Mouse (Mus musculus) heart, embryonic 16.5 days (tissue): ENCODE data around the gene Mybl2. TPM values are rescaled to one million over a fixed set of nuclear protein-coding genes. Genes with fewer than 3 reads are reported as not detected.

ENCODE experiments used
- ATAC-seq: fragments of 200-750 bp; cut with Nextera tagmentation; replicated peaks from 2 replicates; pipeline ENCODE4 v1.8.0; 2017; ENCODE audit warnings: moderate number of reproducible peaks; ENCODE audit not compliant: insufficient read depth, low FRiP score; ENCODE audit errors: extremely low read depth
- H3K27ac ChIP-seq: fragments of 300-500 bp; sonication (generic); 2 replicates; pipeline ENCODE4 v1.5.1; 2014; ENCODE audit warnings: mild to moderate bottlenecking, low read length, control low read depth, moderate library complexity
- H3K27me3 ChIP-seq: fragments of 300-500 bp; sonication (generic); 2 replicates; pipeline ENCODE4 v1.6.1; 2014; ENCODE audit warnings: low read length, mixed read lengths; ENCODE audit not compliant: control insufficient read depth, insufficient read depth
- H3K36me3 ChIP-seq: fragments of 300-500 bp; sonication (generic); 2 replicates; pipeline ENCODE4 v1.6.1; 2014; ENCODE audit not compliant: control insufficient read depth, insufficient read depth
- H3K4me1 ChIP-seq: fragments of 300-500 bp; sonication (generic); 2 replicates; pipeline ENCODE4 v1.6.1; 2014; ENCODE audit warnings: low read length, mixed read lengths; ENCODE audit not compliant: control insufficient read depth, insufficient read depth
- H3K4me2 ChIP-seq: fragments of 300-500 bp; sonication (generic); 2 replicates; pipeline ENCODE4 v1.6.1; 2014; ENCODE audit warnings: low read depth, mild to moderate bottlenecking, control low read depth, low read length
- H3K4me3 ChIP-seq: fragments of 300-500 bp; sonication (generic); 2 replicates; pipeline ENCODE4 v1.5.1; 2014; ENCODE audit warnings: mild to moderate bottlenecking, control low read depth, low read length
- H3K9ac ChIP-seq: fragments of 300-500 bp; sonication (generic); 2 replicates; pipeline ENCODE4 v1.6.1; 2014; ENCODE audit warnings: low read length, control low read depth
- H3K9me3 ChIP-seq: fragments of 300-500 bp; sonication (generic); replicated peaks from 2 replicates; pipeline ENCODE4 v1.6.1; 2016; ENCODE audit warnings: low read length; ENCODE audit not compliant: control insufficient read depth
- WGBS: fragments of 180-500 bp; shearing (Covaris S2); extraction: QIAGEN DNeasy Blood & Tissue Kit; methylation state at CpG from one replicate; pipeline ENCODE4 v1.1.7; 2014; 5-methylcytosine and 5-hydroxymethylcytosine counted together
- polyA plus RNA-seq: library from polyadenylated mRNA; unstranded; fragments of >200 nt; fragmentation: Nextera tagmentation; extraction: Ambion mirVana; gene quantifications from 2 replicates; pipeline ENCODE4 v1.2.1, GENCODE M21; 2015

Mybl2 gene
- polyA plus RNA-seq, 1 experiment from 2014 or later: 16.3 TPM

DNA sequence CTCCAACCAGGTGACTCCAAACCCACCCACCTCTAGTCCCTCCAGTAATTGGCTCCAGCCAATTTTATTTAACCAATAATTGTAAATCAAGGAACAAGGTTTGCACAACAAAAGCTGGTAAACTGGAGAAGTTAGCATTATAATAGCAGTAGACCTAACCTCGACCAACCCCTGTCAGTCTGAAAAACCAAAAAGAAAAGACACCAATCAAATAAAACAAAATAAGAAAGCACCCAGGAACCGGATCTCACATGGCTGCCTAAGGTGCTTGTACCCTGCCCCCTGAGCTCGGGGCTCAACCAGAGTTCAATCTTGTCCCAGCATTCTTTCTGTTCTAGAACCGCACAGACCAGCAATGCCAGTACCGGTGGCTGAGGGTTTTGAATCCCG lies 7.6 kb downstream of the Mybl2 start:
- ATAC-seq: no peak
- WGBS: 87% methylated on average over 6 of the region's 6 CpGs
- Histone ChIP-seq H3K27me3 (no peaks in the 10 kb centered on the region), H3K9me3 (no peaks in the 10 kb centered on the region), H3K9ac (no peak overlapping the region), H3K4me2 (no peak overlapping the region), H3K36me3 (no peaks in the 10 kb centered on the region), H3K27ac (no peak overlapping the region), H3K4me3 (no peak overlapping the region), H3K4me1 (no peaks in the 10 kb centered on the region)

DNA sequence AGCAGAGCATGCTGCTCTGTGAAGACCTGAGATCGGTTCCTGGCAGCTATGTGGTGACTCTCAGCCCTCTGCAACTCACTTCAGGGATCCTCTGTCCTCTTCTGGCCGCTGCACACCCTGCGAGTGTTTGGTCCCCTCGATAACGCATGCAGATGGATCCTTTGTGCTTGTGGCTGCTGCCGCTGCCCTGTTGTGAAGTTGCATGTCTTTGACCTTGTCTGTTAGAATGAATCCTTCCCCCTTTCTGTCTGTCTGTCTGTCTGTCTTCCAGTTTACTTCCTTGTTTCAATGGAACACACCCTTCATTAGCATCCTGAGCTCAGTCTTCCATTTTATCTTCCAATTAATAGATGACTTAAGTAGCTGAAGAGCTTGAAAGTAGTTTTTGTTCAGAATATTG lies 11.8 kb downstream of the Mybl2 start:
- no peak for ATAC-seq
- Histone ChIP-seq H3K4me1 (no peaks in the 10 kb centered on the region), H3K27me3 (no peaks in the 10 kb centered on the region), H3K9me3 (no peaks in the 10 kb centered on the region), H3K9ac (no peak overlapping the region), H3K27ac (no peak overlapping the region), H3K36me3 (peaks cover 5% of the 10 kb centered on the region; the same call in 1 of the 2 replicates), H3K4me2 (no peak overlapping the region), H3K4me3 (no peak overlapping the region)
- WGBS: 90% methylated on average over 6 of the region's 6 CpGs

DNA sequence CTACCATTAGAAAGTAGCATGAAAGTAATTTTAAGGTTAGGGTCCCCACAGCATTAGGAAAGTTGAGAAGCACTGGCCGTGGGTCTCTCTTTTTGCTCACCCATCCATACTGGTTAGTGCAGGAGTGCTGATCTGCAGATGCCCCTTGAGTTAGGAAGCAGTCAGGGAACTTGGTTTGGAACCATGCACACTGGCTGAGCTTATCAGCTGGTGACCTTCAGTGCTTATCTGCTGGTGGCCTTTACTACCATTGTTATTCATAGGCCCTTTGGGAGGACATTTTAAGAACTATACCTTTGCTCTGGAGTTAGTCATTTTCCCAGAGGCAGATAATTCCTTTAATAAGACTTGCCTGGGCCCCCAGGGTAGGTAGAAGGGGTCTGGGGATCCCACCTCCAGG lies 12.7 kb downstream of the Mybl2 start:
- Histone ChIP-seq H3K9ac (no peak overlapping the region), H3K27me3 (no peaks in the 10 kb centered on the region), H3K27ac (no peak overlapping the region), H3K4me3 (no peak overlapping the region), H3K4me1 (no peaks in the 10 kb centered on the region), H3K9me3 (no peaks in the 10 kb centered on the region), H3K36me3 (peaks cover 5% of the 10 kb centered on the region; the same call in 1 of the 2 replicates), H3K4me2 (no peak overlapping the region)
- 77% methylated on average over 1 of the region's 1 CpGs for WGBS
- no peak for ATAC-seq

GRCm38 (mm10) chr2:163070213-163070612 lies 15.7 kb downstream of the Mybl2 start:
- no peaks in the 10 kb centered on the region for H3K4me1 ChIP-seq
- H3K4me2 ChIP-seq: no peak overlapping the region
- H3K9me3 ChIP-seq: no peaks in the 10 kb centered on the region
- H3K4me3 ChIP-seq: no peak overlapping the region
- no peak overlapping the region for H3K27ac ChIP-seq
- peaks cover 15% of the 10 kb centered on the region for H3K36me3 ChIP-seq
- no peak overlapping the region for H3K9ac ChIP-seq
- no peaks in the 10 kb centered on the region for H3K27me3 ChIP-seq
- 85% methylated on average over 3 of the region's 3 CpGs for WGBS
- no peak for ATAC-seq

- H3K27me3 ChIP-seq: no peaks in the 10 kb centered on the region
- H3K36me3 ChIP-seq: peaks cover 15% of the 10 kb centered on the region
- H3K4me3 ChIP-seq: no peak overlapping the region
- 76% methylated on average over 3 of the region's 3 CpGs for WGBS
- H3K4me1 ChIP-seq: no peaks in the 10 kb centered on the region
- H3K9ac ChIP-seq: no peak overlapping the region
- H3K9me3 ChIP-seq: no peaks in the 10 kb centered on the region
- no peak overlapping the region for H3K27ac ChIP-seq
- H3K4me2 ChIP-seq: no peak overlapping the region
- ATAC-seq: no peak
Measured at GRCm38 (mm10) chr2:163071590-163071989, 17.1 kb downstream of the Mybl2 start.

DNA sequence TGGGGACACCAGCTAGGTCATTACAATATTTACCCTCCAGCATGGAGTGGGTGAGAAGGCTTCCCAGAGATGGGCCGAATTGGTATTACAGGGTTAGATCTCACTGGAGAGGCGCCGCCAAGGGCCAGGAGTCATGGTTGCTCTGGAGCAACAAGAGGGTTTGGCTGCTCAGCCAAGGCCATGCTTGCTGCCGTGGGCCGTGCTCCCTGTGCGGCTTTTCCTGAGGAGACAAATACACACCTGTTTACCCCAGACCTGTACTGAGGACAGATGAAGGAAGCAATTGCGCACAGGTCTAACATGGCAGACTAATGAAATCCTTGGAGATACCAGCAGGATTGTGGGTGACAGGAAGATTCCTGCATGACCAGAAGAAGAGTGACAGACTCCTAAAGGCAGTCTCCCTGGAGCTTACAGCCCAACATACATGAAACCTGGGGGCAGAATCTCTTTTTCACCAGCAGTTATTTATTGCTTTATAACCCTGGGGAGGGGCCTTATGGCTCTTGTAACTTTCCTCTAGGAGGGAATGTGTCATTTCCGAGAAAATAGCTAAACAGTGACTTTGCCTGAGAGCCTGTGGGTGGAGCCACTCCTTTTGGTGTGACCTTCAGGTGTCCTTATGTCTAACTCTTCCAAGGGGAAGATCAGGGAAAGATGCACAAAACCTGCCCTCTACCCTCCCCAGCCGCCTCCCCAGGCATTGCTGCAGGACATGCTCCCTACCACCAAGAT lies 18.7 kb downstream of the Mybl2 start:
- Histone ChIP-seq H3K4me1 (no peaks in the 10 kb centered on the region), H3K36me3 (peaks cover 12% of the 10 kb centered on the region), H3K4me3 (no peak overlapping the region), H3K27me3 (no peaks in the 10 kb centered on the region), H3K9me3 (no peaks in the 10 kb centered on the region), H3K27ac (no peak overlapping the region), H3K9ac (no peak overlapping the region), H3K4me2 (no peak overlapping the region)
- WGBS: 87% methylated on average over 9 of the region's 9 CpGs
- no peak for ATAC-seq

GRCm38 (mm10) chr2:163074006-163074405 lies 19.5 kb downstream of the Mybl2 start:
- Histone ChIP-seq H3K4me3 (no peak overlapping the region), H3K27me3 (no peaks in the 10 kb centered on the region), H3K4me2 (no peak overlapping the region), H3K36me3 (peaks cover 9% of the 10 kb centered on the region; the same call in 1 of the 2 replicates), H3K4me1 (no peaks in the 10 kb centered on the region), H3K9ac (no peak overlapping the region), H3K27ac (no peak overlapping the region), H3K9me3 (no peaks in the 10 kb centered on the region)
- no peak for ATAC-seq
- WGBS: 83% methylated on average over 7 of the region's 7 CpGs

- Histone ChIP-seq H3K4me3 (no peak overlapping the region), H3K9me3 (no peaks in the 10 kb centered on the region), H3K9ac (no peak overlapping the region), H3K4me1 (no peaks in the 10 kb centered on the region), H3K27me3 (no peaks in the 10 kb centered on the region), H3K27ac (no peak overlapping the region), H3K36me3 (peaks cover 9% of the 10 kb centered on the region; the same call in 1 of the 2 replicates), H3K4me2 (no peak overlapping the region)
- WGBS: 86% methylated on average over 12 of the region's 12 CpGs
- ATAC-seq: no peak
Measured at GRCm38 (mm10) chr2:163074808-163075207, 20.3 kb downstream of the Mybl2 start.

DNA sequence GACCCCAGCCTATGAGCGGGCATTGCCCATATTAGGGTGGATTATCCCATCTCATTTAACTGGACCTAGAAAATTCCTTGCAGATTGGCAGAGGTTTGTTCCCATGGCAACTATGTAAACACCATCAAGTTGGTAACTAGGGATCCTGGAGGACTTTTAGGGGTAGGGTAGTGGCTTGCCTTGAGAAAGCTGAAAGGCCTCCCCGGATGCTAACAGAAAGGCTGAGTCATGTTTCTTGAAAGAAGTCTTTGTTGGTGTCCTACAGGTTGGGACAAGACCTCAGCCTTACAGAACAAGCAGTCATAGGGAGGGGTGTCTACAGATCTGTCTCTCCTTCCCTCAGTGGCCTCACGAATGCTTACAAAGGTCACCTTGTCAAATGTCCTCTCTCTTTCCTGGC lies 20.7 kb downstream of the Mybl2 start:
- Histone ChIP-seq H3K27ac (no peak overlapping the region), H3K4me2 (no peak overlapping the region), H3K9ac (no peak overlapping the region), H3K4me1 (no peaks in the 10 kb centered on the region), H3K36me3 (peaks cover 9% of the 10 kb centered on the region; the same call in 1 of the 2 replicates), H3K4me3 (no peak overlapping the region), H3K9me3 (no peaks in the 10 kb centered on the region), H3K27me3 (no peaks in the 10 kb centered on the region)
- no peak for ATAC-seq
- 79% methylated on average over 3 of the region's 3 CpGs for WGBS
